Mouse (Mus musculus) layer of hippocampus, adult 18-20 months (tissue): Measurements from ENCODE around the gene Ankrd45. TPM values are rescaled to one million over a fixed set of nuclear protein-coding genes. Genes with fewer than 3 reads are reported as not detected.
A peak's percentile ranks its signal among the peaks of the same experiment; 100 is the strongest.
"Not testable (repeated sequence)": the region's sequence is repeated elsewhere in the genome, so short reads cannot be mapped to it uniquely, and the experiment has no call there.

ENCODE experiments used
- DNase-seq, 2 experiments: peaks; one replicate each; pipeline ENCODE4 v3.0.0; 2022; ENCODE audit warnings: low spot score in 2 of 2
- long read RNA-seq: library from polyadenylated mRNA; stranded (forward); transcript quantifications from one replicate; pipeline ENCODE4 v2.0.0, GENCODE M21; 2021
- total RNA-seq, 2 experiments: library from RNA; stranded (reverse); gene quantifications; 2 replicates each; pipeline ENCODE4 v1.2.3; 2021

Ankrd45 gene
- 10 to 100 TPM; 59.5 to 60.6 TPM for total RNA-seq
- long read RNA-seq, transcript Ankrd45-202 (7 exons, 3,714 nt), result major isoform, 5 of 42 reads
- long read RNA-seq, partial matches to known transcripts, result 6 of 42 reads
- long read RNA-seq, other reads (novel, unspliced or antisense), result 31 of 42 reads

DNA sequence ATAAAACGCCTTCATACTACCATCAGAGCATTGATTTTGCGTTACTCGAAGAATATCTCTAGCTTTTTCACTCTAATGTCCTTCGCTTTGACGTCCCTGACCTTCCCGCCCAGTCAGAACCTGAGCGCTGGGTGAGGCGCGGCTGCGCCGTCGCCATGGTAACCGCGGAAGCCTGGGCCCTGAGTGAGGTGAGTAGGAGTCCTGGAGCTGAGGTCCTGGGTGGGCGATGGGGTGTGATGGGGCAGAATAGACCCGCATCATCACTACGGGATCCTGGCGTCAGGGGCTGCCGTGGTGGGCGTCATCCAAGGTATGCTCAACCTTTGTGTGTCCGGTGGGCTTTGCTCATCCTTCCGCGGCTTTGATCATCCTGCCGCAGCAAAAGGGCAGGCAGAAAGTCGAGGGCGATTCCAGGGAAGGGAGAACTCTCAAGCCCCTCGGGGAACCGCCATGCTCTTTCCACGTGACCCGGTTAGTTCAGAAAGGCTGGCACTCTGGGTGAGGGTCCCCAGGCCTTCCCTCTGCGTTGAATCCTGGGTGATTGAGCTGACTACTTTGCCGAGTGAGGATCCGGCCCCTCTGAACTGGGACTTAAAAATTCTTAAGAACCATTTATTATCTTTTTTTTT is at the start of gene Ankrd45:
Gene Ankrd45, plus strand, starts transcription at position 161 of the 629 bp plus-strand sequence.
- peak; percentile 69 to 74 for DNase-seq

DNA sequence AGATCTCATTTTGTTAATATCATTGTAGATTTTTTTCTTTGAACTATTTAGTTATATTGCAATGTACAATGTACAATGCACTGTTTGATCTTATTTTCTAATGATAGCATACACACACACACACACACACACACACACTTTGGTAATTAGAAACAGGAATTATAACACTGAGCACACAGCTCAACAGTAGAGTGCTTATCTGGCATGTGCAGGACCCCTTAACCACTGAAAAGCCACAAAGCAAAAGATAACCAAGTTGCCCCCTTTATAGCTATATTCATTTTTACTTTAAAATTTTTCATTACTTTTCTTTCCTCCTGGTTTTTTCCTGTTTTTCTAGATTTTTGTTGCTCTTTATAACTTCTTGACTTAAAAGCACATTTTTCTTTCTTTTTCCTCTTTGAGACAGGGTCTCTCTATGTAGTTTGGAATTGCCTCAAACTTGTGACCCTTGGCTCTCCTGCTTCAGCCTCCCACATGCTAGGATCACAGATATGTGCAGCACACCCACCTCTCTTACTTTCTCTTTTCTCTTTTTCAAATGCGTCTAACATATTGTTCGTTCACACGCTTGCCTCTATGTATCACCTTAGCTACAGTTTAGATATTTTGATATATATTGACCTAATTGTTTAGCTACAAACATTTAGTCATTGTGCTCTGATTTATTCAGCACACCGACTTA is 42.6 kb upstream of the Ankrd45 start:
- no peak for DNase-seq

DNA sequence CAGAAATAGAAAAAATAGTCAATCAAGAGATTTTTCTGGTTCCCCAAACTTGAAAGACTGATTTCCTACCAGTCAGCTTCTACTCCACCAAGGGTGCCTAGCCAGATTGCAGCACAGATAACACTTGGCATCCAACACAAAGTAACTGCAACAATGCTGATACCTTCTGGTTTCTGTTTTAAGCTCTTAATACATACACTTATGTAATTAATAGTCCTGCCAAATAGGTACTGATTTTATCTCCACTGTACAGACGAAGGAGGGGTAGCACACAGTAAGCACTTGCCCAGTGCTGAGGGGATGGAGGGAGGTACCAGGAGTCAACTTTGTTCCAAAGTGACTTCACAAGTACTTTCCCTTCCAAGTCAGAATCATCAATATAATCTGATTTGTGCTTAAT is 38.6 kb upstream of the Ankrd45 start:
- no peak for DNase-seq

DNA sequence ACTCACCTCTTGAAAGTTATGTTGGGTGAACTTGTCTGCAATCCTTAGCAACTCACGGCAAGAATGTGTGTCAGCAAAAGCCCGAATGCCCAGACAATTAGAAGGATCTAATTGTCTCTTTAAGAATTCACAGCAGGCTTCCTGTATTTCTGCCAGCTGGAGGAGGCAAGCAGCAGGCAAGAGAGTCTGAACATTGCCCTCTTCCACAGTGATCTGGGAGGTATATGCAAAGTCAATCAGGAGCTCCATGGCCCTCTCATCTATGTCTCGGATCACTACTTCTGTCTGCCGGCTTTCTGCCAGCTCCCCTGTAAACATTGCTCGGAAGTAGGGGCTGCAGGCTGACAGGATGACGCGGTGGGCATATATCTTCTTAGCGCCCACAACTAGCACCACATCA is 33.3 kb upstream of the Ankrd45 start:
- DNase-seq, result no peak

DNA sequence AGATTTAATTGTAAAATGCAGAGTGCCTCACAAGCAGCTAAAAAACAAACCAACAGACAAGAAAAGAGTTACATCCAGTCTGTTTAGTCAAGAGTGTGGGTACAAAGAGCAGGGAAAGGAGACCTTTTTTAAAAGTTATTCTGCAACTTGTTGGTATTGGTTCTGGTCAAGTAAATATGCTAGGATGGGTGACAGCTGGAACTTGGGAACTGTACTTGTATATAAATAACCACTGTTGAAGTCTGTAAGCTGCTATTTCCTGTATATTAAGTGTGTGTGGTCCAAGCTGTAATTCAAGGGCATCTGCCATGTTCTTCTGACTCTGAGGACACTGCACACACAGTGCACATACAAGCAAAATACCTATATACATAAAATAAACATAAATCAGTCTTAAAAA is 27.9 kb upstream of the Ankrd45 start:
- no peak for DNase-seq

DNA sequence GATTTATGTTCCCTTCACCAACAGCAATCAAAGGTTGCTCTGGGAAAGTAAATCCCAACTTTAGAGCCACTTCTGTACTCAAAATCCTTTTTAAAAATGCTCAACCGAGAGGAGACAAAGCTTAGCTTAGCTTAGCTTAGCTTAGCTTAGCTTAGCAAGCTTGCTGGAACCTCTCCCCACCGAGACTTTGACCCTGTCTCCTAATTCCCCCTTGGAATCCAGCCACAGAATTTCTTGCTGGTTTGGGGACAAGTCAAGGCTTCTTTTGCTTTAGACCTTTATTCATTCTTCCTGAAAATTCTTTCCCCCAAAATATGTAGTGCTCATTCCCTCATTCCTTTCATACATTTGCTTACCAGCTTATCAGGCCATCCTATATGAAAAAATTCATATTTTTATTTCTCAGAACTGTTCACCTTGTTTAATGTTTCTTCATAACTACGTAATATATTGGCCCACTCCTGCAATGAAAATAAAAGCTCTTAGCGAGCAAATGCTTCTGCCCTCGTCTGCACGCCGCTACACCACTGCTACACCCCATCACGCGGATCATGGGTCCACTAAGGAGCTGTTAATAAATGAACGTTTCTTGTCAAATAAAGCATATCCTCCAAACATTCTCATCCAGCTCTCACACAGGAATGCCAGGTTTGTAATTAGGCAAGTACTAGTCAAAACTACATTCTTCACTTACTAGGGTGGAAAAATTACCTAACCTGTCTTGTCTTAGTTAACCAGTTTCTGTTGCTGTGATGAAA is 19.7 kb upstream of the Ankrd45 start:
- no peak for DNase-seq

DNA sequence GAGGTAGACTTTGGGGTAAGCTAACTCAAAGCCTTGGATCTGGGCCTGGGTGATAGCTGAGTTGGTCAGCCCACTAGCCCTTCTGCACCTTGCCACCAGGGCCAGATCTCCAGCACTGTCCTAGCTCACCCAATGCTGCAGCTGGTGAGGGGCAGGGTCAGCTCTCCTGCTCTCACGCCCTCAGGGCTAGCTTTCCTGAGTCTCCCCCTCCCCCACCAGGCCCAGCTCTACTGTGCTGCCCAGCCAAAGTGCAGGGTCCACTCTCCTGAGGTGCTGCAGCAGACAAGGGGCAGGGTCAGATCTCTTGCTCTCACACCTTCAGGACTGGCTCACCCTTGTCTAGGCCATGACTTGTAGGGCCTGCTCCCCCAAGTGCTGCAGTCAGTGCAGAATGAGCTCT is 16.0 kb upstream of the Ankrd45 start:
- DNase-seq, result no peak

DNA sequence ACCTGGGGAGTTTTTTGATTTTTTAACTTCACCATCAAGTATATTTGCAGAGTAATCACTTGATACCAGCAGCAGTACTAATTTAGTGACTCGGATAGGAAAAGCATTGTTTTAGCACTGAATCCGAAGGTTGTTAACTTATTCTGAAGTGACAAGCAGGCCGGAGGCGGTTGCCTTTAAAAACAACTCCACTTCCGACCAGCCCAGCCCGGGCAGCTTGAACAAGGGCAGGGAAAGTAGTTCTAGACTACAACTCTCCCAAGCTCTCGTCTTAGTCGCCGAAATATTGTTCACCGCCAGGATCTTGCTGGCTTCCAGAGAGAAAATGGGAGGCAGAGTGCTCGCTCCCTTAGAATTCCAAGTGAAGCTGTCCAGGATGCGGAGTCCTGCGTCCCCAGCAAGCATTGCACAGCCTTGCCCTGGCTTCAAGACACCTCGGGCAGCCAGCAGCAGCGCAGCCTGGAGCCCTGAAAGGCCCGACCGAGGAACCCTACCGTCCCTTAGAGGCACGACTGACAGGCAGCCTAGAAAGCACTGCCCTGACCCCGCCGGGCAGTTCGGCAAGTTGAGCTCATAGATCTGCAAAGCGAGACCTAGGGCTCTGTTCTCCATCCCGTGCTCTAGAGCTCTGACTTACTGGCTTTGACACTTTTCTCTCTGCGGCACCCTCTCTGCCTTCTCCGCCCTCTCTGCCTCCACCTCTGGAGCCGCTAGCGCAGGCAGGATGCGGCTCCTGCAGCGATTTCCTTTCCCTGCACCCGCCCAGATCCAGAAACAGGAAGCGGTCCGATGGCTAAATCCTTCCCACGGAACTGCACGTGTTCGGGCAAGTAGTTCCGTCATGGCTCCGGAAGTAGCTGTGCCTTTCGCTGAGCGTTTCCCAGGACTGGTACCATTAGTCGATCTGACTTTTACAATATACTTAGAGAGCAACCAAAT is 11.5 kb upstream of the Ankrd45 start, which contains the start of gene Klhl20:
Gene Klhl20, minus strand, starts transcription at position 786 of the 939 bp plus-strand sequence.
- DNase-seq, result peak; percentile 92 to 97

DNA sequence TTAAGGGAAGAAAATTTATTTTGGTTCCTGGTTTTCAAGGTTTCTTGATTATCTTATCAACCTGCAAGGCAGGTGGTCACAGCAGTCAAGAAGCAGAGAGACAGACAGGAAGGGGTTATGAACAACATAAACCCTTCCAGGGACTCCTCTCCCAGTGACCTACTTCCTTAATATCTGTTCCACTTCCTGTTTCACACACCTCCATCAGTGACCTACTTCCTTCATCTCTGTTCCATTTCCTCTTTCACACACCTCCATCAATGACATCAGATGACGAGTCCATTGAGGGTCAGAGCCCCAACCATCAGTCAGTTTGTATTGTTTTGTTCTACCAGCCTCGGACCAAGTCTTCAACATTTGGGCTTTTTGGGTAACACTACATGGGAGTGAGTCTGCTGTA is 3.0 kb upstream of the Ankrd45 start:
- no peak for DNase-seq

DNA sequence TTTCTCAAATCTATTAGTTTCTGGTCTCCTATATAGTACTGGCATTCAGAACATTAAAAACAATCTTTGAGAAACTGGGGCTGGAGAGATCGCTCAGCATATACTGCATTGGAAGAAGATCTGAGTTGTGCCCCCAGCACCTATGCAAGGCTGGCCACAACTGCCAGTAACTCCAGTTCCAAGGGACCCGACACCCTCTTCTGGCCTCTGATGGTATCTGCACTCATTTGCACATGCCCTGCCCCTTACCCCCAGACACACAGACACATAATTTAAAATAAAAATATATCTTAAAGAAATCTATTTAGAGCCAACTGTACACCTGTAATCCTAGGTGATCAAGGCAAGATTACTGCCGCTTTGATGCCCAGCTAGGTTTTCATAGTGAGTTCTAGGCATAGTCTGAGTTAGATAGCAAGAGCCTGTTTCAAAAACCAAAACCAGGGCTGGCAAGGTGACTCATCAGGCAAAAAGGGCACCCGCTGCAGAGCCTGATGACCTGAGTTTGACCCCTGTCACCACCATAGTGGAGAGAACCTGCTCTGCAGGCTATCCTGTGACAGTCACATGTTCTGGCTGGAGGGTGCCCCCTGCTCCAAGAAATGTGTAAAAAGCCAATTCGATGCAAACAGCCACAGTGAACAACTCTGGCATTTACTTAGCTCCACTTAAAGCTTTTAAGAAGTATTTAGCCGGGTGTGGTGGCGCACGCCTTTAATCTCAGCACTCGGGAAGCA is 2.3 kb upstream of the Ankrd45 start:
- no peak for DNase-seq

DNA sequence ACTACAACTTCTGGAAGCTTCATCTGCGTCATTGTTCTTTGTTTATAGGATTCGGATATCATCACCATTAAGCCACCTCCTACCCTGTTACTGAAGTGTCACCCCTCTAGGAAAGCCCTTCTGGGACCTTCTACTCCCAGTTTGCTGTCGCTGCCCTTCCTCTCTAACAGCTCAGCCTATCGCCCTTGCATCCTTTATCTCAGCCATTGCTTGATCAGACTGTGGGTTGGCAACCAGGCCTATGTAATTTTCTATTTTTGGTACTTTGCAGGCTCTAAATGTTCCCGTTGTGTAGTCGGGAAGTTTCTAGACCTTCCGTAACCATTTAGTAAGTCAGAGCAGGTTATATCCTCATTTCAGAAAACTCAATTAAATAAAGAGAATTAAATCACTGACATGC is 725 bp downstream of the Ankrd45 start:
- DNase-seq, result peak in 1 of 2 experiments; percentile 46

DNA sequence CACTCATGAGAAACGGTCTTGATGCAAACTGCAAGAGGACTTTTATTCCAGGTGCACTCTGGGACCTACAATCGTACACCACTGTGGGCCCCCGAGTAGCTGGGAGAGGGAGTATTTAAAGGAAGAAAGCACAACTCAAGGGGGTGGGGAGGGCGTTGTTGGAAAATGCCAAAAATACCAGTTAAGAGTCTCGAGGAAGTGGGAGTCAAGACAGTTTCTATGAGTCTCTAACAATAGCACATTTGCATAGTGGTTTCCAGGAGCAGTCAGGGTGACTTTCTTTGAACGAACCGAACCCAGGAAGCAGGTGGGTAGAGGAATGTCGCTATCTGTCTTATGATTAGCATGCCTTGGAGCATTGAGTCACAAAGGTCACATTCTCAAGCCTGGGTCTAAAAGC is 3.1 kb downstream of the Ankrd45 start:
- not testable (repeated sequence) for DNase-seq

DNA sequence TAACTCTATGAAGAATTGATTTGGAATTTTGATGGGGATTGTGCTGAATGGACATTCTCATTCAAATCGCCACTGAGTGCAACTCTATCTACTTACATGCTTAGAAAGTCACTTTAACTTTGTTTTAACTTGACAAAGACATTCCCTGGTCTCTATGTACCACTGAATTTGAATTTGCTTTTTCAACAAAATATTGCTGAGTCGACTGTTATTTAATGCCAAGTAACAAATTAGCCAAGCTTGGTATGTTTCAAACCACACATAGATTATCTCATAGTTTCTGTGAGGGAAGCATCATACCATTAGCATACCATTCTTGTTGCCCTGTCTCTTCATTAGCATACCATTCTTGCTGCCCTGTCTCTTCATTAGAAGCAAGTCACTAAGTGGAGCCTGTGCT is 5.4 kb downstream of the Ankrd45 start:
- no peak for DNase-seq

DNA sequence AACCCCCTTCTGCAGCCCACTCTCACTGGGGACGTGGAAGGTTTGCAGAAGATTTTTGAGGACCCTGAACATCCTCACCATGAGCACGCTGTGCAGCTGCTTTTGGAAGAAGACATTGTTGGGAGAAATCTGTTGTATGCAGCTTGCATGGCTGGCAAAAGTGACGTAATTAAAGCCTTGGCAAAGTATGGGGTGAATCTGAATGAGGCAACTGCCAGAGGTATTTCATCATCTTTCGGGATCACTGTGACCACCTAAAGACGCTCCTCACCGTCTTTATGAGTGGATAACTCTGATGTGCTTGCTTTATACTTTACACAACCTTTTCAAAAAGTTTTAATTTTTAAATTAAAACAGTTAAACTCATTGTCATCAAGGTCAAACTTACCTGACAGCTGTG is 8.6 kb downstream of the Ankrd45 start:
- DNase-seq, result no peak

DNA sequence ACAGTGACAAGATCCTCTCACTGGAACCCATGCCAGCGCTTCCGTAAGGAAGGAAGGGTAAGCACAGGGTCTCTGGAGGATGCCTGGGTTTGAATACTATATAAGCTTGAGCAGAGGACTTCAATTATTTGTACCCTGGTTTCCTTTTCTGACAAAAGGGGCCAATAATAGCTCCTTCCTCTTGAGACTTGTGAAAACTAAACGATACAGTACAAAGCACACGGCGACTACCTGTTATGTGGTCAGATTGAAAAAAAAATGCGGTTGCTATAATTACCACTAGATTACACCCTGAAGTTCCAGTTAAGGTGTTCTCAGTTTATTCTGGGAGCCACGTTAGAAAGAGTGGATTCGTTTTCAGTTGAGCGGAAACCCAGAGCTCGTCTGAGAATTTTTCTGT is 14.1 kb downstream of the Ankrd45 start:
- DNase-seq, result no peak

DNA sequence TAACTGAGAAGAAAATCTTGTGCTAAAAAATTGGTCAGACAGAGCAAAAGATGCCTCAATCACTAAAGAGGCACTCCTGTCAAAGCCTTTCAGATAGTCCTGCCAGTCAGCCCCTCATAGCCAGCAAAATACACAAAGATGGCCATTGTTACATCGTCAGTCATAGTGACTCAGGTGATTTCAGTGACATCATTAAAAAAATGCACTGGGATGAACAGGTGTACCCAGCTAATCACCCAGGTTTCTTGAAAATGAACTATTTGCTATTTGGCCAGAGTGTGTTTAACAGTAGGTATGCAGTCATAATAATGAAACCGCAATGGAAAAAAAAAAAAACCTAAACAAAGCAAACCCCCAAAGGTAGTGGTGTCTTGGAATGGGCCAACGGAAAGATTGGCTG is 16.7 kb downstream of the Ankrd45 start, which contains the start of gene Tex50:
Gene Tex50, minus strand, starts transcription at position 101 of the 400 bp plus-strand sequence.
- no peak for DNase-seq

DNA sequence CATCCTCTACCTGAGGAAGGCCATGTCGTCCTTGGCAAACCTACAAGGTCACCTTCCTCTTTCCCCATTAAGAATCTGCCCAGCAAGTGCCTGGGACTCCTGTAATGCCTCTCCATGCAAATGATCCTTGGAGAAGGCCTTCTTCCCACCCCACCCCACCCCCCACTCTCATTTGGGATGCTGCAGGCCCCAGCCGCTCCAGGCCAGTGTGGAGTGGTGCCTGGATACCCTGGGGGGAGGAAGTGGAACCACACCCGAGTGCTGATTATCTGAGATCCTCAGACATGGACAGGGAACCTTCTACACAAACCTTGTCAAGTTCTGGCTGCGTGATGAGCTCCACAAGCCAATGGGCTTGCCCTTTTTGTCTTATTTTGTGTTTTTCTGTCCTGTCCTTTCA is 17.8 kb downstream of the Ankrd45 start:
- no peak for DNase-seq

DNA sequence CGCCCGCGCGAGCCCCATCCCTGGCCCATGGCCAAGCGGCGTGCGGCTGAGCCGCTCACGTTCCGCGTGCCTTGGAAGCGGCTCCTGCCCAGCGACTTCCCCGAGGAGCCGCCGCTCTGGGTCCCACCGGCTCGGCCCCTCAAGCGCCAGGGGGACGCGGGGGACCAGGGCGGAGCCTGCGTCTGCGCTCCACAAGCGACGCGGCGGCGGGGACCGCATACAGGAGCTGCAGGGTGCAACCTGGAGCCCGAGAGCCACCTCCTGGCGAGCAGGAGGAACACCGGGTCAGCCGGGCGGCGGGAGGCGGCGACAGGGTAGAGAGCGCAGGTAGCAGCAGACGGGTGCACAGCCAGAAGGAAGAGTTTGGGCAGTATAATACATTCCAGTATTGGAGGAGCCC is 28.2 kb downstream of the Ankrd45 start:
- peak; percentile 22 to 55 for DNase-seq

DNA sequence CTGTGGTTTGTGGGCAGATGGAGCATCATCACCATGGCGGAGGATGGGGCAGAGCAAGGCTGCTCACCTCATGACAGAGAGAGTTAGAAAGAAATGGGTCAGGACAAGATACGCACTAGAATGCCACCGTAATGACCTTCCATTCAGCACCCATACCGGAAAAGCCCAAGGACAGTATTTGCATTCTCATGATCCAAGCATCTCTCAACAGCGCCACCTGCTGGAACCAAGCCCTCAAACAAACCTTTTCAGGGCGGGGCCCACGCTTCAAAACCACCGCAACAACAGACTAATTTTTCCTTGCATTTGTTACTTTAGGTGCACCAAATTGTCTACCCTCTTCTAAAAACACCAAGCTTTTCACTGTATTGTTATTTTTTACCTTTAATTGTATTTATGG is 38.2 kb downstream of the Ankrd45 start:
- peak in 1 of 2 experiments; percentile 71 for DNase-seq

DNA sequence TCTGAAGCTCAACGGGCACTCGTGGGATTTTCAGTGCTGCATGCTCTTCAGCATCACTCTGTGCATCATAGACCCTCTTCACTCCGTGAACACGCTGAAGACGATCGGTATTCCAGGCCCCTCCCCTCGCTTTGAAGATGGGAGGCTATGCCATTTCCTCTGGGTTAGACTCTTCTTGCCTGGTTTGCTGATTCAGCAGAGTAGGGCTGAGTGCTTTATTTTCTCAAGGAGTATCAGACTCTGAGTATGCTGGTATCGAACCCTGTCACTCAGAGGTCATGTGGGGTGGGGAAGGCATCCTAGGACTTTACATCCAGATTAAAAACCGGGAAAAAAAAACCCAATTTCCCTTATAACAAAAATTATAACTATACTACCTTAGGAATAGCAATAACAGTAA is 39.9 kb downstream of the Ankrd45 start:
- no peak for DNase-seq
